Mouse (Mus musculus): Measurements from ENCODE around the gene Ensa. TPM values are rescaled to one million over a fixed set of nuclear protein-coding genes. Genes with fewer than 3 reads are reported as not detected.
A peak's percentile ranks its signal among the peaks of the same experiment; 100 is the strongest.
"Not testable (repeated sequence)": the region's sequence is repeated elsewhere in the genome, so short reads cannot be mapped to it uniquely, and the experiment has no call there.

Gene Ensa
- polyA plus RNA-seq, 1 experiment, result 2.8 TPM

DNA sequence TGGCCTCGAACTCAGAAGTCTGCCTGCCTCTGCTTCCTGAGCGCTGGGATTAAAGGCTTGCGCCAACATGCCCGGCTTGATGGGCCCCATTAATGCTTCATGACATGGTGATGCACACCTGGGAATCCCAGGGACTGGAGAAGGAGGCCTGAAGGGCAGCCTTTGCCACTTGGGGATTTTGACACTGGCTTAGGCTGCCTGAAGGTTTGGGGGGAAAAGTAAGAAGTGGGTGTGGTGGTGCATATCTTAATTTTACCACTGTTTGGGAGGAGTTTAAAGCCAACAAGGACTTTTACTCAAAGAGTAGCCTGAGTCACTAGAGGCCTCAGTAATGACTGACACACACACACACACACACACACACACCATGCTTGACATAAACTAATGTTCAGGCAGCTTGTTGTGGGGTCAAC lies 40.2 kb downstream of the Ensa start:
- TF ChIP-seq TAL1 (IDR thresholded peaks at IDR 0.05; ENCODE audit: low read length), result no peak
- TF ChIP-seq GATA1 (IDR thresholded peaks at IDR 0.05; ENCODE audit: low read length), result no peak

GRCm38 (mm10) chr3:95666124-95666844 lies 41.5 kb downstream of the Ensa start:
- peaks cover 92% of the 10 kb centered on the region for H3K4me1 ChIP-seq (ENCODE audit: control insufficient read depth)
- H3K9me3 ChIP-seq (ENCODE audit: control insufficient read depth, low read length), result no peaks in the 10 kb centered on the region
- TF ChIP-seq GATA1 (IDR thresholded peaks at IDR 0.05; ENCODE audit: low read length), result peak; percentile 37; the same call in 1 of the 2 replicates
- peak; percentile 58; the same call in 2 of the 3 replicates for TF ChIP-seq TAL1 (IDR thresholded peaks at IDR 0.05; ENCODE audit: low read length)
- H3K4me3 ChIP-seq (replicated peaks), result peak overlapping the region; percentile 21
- H3K36me3 ChIP-seq (ENCODE audit: control insufficient read depth), result peaks cover 96% of the 10 kb centered on the region
- H3K27me3 ChIP-seq (ENCODE audit: control insufficient read depth), result no peaks in the 10 kb centered on the region

More for the DNA sequence above, 40.2 kb downstream of the Ensa start:
- Histone ChIP-seq H3K9me3 (ENCODE audit: control insufficient read depth, low read length) (no peaks in the 10 kb centered on the region), H3K27me3 (ENCODE audit: control insufficient read depth) (no peaks in the 10 kb centered on the region), H3K4me3 (replicated peaks) (peak overlapping the region; percentile 40), H3K36me3 (ENCODE audit: control insufficient read depth) (peaks cover 98% of the 10 kb centered on the region), H3K4me1 (ENCODE audit: control insufficient read depth) (peaks cover 95% of the 10 kb centered on the region)

- H3K27me3 ChIP-seq (ENCODE audit: control insufficient read depth), result no peaks in the 10 kb centered on the region
- H3K4me3 ChIP-seq (replicated peaks), result no peak overlapping the region
- peaks cover 96% of the 10 kb centered on the region for H3K36me3 ChIP-seq (ENCODE audit: control insufficient read depth)
- TF ChIP-seq TAL1 (IDR thresholded peaks at IDR 0.05; ENCODE audit: low read length) (no peak), GATA1 (IDR thresholded peaks at IDR 0.05; ENCODE audit: low read length) (no peak)
- no peaks in the 10 kb centered on the region for H3K9me3 ChIP-seq (ENCODE audit: control insufficient read depth, low read length)
- peaks cover 92% of the 10 kb centered on the region for H3K4me1 ChIP-seq (ENCODE audit: control insufficient read depth)
Observed at GRCm38 (mm10) chr3:95667521-95667920, 42.7 kb downstream of the Ensa start.

- TF ChIP-seq TAL1 (IDR thresholded peaks at IDR 0.05; ENCODE audit: low read length) (no peak), GATA1 (IDR thresholded peaks at IDR 0.05; ENCODE audit: low read length) (no peak)
- Histone ChIP-seq H3K4me1 (ENCODE audit: control insufficient read depth) (peaks cover 92% of the 10 kb centered on the region), H3K27me3 (ENCODE audit: control insufficient read depth) (no peaks in the 10 kb centered on the region), H3K4me3 (replicated peaks) (peak overlapping the region; percentile 15), H3K9me3 (ENCODE audit: control insufficient read depth, low read length) (no peaks in the 10 kb centered on the region), H3K36me3 (ENCODE audit: control insufficient read depth) (peaks cover 96% of the 10 kb centered on the region)
Observed at GRCm38 (mm10) chr3:95668026-95668425, 43.2 kb downstream of the Ensa start.

DNA sequence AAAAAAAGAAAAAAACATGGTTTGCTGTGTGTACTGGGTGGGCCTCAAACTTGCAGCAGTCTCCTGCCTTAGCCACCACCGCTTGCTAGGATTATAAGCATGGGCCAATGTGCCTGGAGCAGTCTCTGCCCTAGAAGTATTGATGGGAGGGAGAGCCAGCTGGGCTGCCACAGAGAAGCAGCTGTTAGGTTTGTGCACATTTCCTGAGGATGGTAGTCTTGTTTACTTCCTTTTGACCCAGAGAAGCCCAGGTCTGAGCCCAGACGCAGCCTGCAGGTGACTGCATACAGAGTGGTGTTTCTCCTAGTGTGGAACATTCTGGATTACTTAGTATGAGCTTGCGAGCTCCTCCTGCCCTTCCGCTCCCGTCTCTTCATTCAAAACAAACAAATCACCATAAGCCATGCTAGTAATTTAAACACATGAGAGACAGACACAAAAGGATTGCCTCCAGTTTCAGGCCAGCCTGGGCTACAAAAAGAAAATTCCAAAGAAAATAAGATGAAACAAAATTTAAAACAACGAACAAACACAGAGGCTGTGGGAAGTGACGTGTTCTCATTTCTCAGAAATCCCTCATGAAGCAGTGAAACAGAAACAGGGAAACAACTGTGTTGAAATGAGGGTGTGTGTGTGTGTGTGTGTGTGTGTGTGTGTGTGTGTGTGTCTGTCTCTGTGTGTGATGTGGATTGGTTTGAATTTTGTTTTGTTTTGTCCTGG lies 44.0 kb downstream of the Ensa start:
- Histone ChIP-seq H3K36me3 (ENCODE audit: control insufficient read depth) (peaks cover 96% of the 10 kb centered on the region), H3K9me3 (ENCODE audit: control insufficient read depth, low read length) (no peaks in the 10 kb centered on the region), H3K4me1 (ENCODE audit: control insufficient read depth) (peaks cover 92% of the 10 kb centered on the region), H3K27me3 (ENCODE audit: control insufficient read depth) (no peaks in the 10 kb centered on the region), H3K4me3 (replicated peaks) (no peak overlapping the region)
- TF ChIP-seq GATA1 (IDR thresholded peaks at IDR 0.05; ENCODE audit: low read length) (no peak), TAL1 (IDR thresholded peaks at IDR 0.05; ENCODE audit: low read length) (no peak)

DNA sequence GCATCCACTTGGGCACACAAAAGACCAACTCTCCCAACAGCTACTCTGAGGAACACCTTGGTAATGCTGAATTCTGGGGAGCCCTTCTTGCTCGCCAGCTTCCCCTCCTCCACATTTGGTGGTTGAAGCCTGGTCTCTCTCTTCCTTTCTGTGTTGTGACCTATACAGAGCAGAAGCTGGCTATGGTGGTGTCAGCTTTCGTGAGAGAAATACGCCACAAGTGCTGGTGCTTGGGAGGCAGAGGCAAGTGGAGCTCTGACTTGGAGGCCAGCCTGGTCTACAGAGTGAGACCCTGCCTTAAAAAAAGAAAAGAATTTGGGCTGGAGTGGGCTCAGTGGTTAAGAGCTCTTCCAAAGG lies 44.5 kb downstream of the Ensa start:
- Histone ChIP-seq H3K9me3 (ENCODE audit: control insufficient read depth, low read length) (no peaks in the 10 kb centered on the region), H3K4me3 (replicated peaks) (no peak overlapping the region), H3K4me1 (ENCODE audit: control insufficient read depth) (peaks cover 92% of the 10 kb centered on the region), H3K36me3 (ENCODE audit: control insufficient read depth) (peaks cover 92% of the 10 kb centered on the region), H3K27me3 (ENCODE audit: control insufficient read depth) (no peaks in the 10 kb centered on the region)
- TF ChIP-seq GATA1 (IDR thresholded peaks at IDR 0.05; ENCODE audit: low read length) (no peak), TAL1 (IDR thresholded peaks at IDR 0.05; ENCODE audit: low read length) (no peak)

GRCm38 (mm10) chr3:95670419-95670818 lies 45.6 kb downstream of the Ensa start:
- H3K4me1 ChIP-seq (ENCODE audit: control insufficient read depth), result peaks cover 92% of the 10 kb centered on the region
- not testable (repeated sequence) for H3K27me3 ChIP-seq (ENCODE audit: control insufficient read depth); H3K9me3 ChIP-seq (ENCODE audit: control insufficient read depth, low read length); H3K4me3 ChIP-seq (replicated peaks)
- H3K36me3 ChIP-seq (ENCODE audit: control insufficient read depth), result peaks cover 89% of the 10 kb centered on the region

- Histone ChIP-seq H3K4me1 (ENCODE audit: control insufficient read depth) (peaks cover 93% of the 10 kb centered on the region), H3K9me3 (ENCODE audit: control insufficient read depth, low read length) (no peaks in the 10 kb centered on the region), H3K4me3 (replicated peaks) (no peak overlapping the region), H3K36me3 (ENCODE audit: control insufficient read depth) (peaks cover 90% of the 10 kb centered on the region), H3K27me3 (ENCODE audit: control insufficient read depth) (no peaks in the 10 kb centered on the region)
- TF ChIP-seq TAL1 (IDR thresholded peaks at IDR 0.05; ENCODE audit: low read length), result no peak
- TF ChIP-seq GATA1 (IDR thresholded peaks at IDR 0.05; ENCODE audit: low read length), result no peak
Observed at GRCm38 (mm10) chr3:95671201-95671600, 46.4 kb downstream of the Ensa start.

DNA sequence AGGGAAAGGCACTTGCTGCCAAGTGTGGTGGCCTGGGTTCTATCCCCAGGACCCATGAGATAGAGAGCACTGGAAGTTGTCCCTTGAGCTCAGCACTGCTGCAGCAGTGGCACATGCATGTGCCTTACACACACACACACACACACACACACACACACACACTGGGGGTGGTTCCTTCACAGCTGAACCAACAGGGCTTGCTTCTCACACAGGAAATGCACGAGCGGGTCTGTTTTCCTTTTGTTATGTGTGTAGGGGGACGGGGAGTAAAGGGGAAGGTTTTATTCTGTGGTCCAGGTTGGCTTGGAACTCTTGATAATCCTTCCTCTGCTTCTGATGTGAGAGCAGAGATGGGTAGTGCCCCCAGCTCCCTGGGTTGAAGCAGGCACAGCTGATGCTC lies 47.7 kb downstream of the Ensa start:
- Histone ChIP-seq H3K36me3 (ENCODE audit: control insufficient read depth) (peaks cover 90% of the 10 kb centered on the region), H3K9me3 (ENCODE audit: control insufficient read depth, low read length) (no peaks in the 10 kb centered on the region), H3K27me3 (ENCODE audit: control insufficient read depth) (no peaks in the 10 kb centered on the region), H3K4me1 (ENCODE audit: control insufficient read depth) (peaks cover 93% of the 10 kb centered on the region), H3K4me3 (replicated peaks) (peak overlapping the region; percentile 66)
- TF ChIP-seq GATA1 (IDR thresholded peaks at IDR 0.05; ENCODE audit: low read length) (no peak), TAL1 (IDR thresholded peaks at IDR 0.05; ENCODE audit: low read length) (no peak)

All from erythroblast, embryonic 14.5 days (primary cell).